In genomic region chr12:76264325-76264965, GRCm38 (mm10) we compare ENCODE assay signal across 10 mouse cellular contexts. TPM values are rescaled to one million over a fixed set of nuclear protein-coding genes. Genes with fewer than 3 reads are reported as not detected.
DNase-seq lines count a peak whose midpoint lies in the region; ATAC-seq and TF ChIP-seq lines count a peak whose summit lies in the region.
"Had no signal": no experiment of that assay in that cellular context is flagged by ENCODE, and none has a peak within 500 bp of the region (broad histone marks: within the 10 kb centered on the region; RNA-seq: fewer than 3 reads in every experiment).

No protein-coding gene starts in this region.

- no peak overlapping the region for H3K4me3 ChIP-seq in lung, adult 2 months (replicated peaks; ENCODE audit: extremely low read depth, low read depth, low read length)
- no peak overlapping the region for H3K4me3 ChIP-seq in kidney, adult 2 months (ENCODE audit: insufficient read depth, low read depth, low read length)
- H3K4me3 ChIP-seq: embryonic facial prominence, embryonic 13.5 days had no signal

- H3K27me3 ChIP-seq in kidney, adult 2 months (replicated peaks; ENCODE audit: control insufficient read depth, insufficient read depth, low read length) = no peaks in the 10 kb centered on the region
- H3K27me3 ChIP-seq: embryonic facial prominence, embryonic 13.5 days had no signal

- H3K36me3 ChIP-seq in kidney, adult 2 months (ENCODE audit: control insufficient read depth, insufficient read depth, low read length) = no peaks in the 10 kb centered on the region

- peaks cover 5% of the 10 kb centered on the region for H3K4me1 ChIP-seq in lung, adult 2 months (ENCODE audit: control insufficient read depth, insufficient read depth, low read length)
- H3K4me1 ChIP-seq in kidney, adult 2 months (ENCODE audit: control insufficient read depth, insufficient read depth, low read length) = peaks cover 11% of the 10 kb centered on the region; the same call in 1 of the 2 replicates
- H3K4me1 ChIP-seq: embryonic facial prominence, embryonic 13.5 days had no signal

- H3K27ac ChIP-seq in kidney, adult 2 months (ENCODE audit: insufficient read depth, low read depth, low read length) = no peak overlapping the region
- H3K27ac ChIP-seq: embryonic facial prominence, embryonic 13.5 days; liver, embryonic 14.5 days had no signal

- TF ChIP-seq POLR2A in lung, adult 2 months (IDR thresholded peaks at IDR 0.05; ENCODE audit: borderline replicate concordance, extremely low read depth, low read depth, low read length) = no peak
- no peak for TF ChIP-seq POLR2A in kidney, adult 2 months (IDR thresholded peaks at IDR 0.05; ENCODE audit: low read depth, low read length)

- DNase-seq in lung, adult 18-20 months = peak; percentile 24 to 43
- no peak for DNase-seq in lung, adult 2 months
- DNase-seq in cerebellum, adult 11-12 months = peak; percentile 65
- DNase-seq in gastrocnemius, postnatal 10 days = peak; percentile 37
- peak; percentile 17 to 56 for DNase-seq in lung, postnatal 4 days
- DNase-seq in kidney, adult 2 months = no peak
- no peak for DNase-seq in urinary bladder, postnatal 14 days (ENCODE audit: low spot score)

- no peak for TF ChIP-seq CTCF in lung, adult 2 months (IDR thresholded peaks at IDR 0.05; ENCODE audit: insufficient read depth, low read length)
- TF ChIP-seq CTCF in kidney, adult 2 months (conservative IDR thresholded peaks at IDR 0.05; ENCODE audit: insufficient read depth, insufficient read length, low read depth, low read length) = no peak

- 60% methylated on average over 9 of the region's 9 CpGs for WGBS in lung, adult 2 months
- 61% methylated on average over 9 of the region's 9 CpGs for WGBS in kidney, adult 2 months

- no peak for ATAC-seq in megakaryocyte progenitor cell, adult 5-6 weeks (replicated peaks; ENCODE audit: poor library complexity)

RNA-seq across cellular contexts. Expression of gene Mthfd1, which starts 9.3 kb away (rescaled TPM):
- 69.8 and 96.2 TPM in 2 replicates for polyA plus RNA-seq in lung, adult 2 months (2012; rRNA removed)
- total RNA-seq in gastrocnemius, postnatal 10 days (2021) = 10 to 100 TPM; 30.3 to 30.4 TPM
- polyA plus RNA-seq in kidney, adult 2 months (2012; rRNA removed) = 128 and 132 TPM in 2 replicates
- 90.1 and 113 TPM in 2 replicates for total RNA-seq in megakaryocyte progenitor cell, adult 5-6 weeks (2015)
- total RNA-seq in megakaryocyte progenitor cell, adult 5-6 weeks (2017) = 137 and 191 TPM in 2 replicates

RNA-seq across cellular contexts. Expression of gene Tex21, which starts 17.9 kb away (rescaled TPM):
- not detected in 2 replicates for polyA plus RNA-seq in lung, adult 2 months (2012; rRNA removed)
- not detected for total RNA-seq in gastrocnemius, postnatal 10 days (2021)
- 0.11 TPM in 1 of 2 replicates, not detected in the other for polyA plus RNA-seq in kidney, adult 2 months (2012; rRNA removed)
- not detected in 2 replicates for total RNA-seq in megakaryocyte progenitor cell, adult 5-6 weeks (2015)
- 0.14 TPM in 1 of 2 replicates, not detected in the other for total RNA-seq in megakaryocyte progenitor cell, adult 5-6 weeks (2017)
- polyA plus RNA-seq: embryonic facial prominence, embryonic 13.5 days had no signal

Comparison
In these comparisons a context has a peak if more than half of its experiments do, and no peak if none do; other contexts are left out.
1. DNase-seq: peak in lung, adult 18-20 months (2 of 2), cerebellum, adult 11-12 months (single experiment), gastrocnemius, postnatal 10 days (single experiment) and lung, postnatal 4 days (2 of 2); none in lung, adult 2 months (single experiment), kidney, adult 2 months (single experiment) and urinary bladder, postnatal 14 days (single experiment).